Mouse (Mus musculus): ENCODE results near the gene Gm45234.
"Not testable (repeated sequence)": the region's sequence is repeated elsewhere in the genome, so short reads cannot be mapped to it uniquely, and the experiment has no call there.

Gene Gm45234

GRCm38 (mm10) chr6:124755831-124756595 is at the start of gene Gm45234, which contains the start of gene Atn1:
TSS of gene Gm45234 (minus strand) at chr6:124756021.
TSS of gene Atn1 (minus strand) at chr6:124756524.
- DNase-seq (ENCODE audit: low spot score in 2 of 2) = peak in 1 of 2 experiments; percentile 73

GRCm38 (mm10) chr6:124804341-124804740 is 48.5 kb upstream of the Gm45234 start:
- no peak for DNase-seq (ENCODE audit: low spot score in 2 of 2)

GRCm38 (mm10) chr6:124803691-124804090 is 47.9 kb upstream of the Gm45234 start:
- not testable (repeated sequence) for DNase-seq (ENCODE audit: low spot score in 2 of 2)

GRCm38 (mm10) chr6:124803061-124803460 is 47.2 kb upstream of the Gm45234 start:
- no peak for DNase-seq (ENCODE audit: low spot score in 2 of 2)

- DNase-seq (ENCODE audit: low spot score in 2 of 2) = not testable (repeated sequence)
These were observed 46.6 kb upstream of the Gm45234 start for GRCm38 (mm10) chr6:124802400-124802799.

- DNase-seq (ENCODE audit: low spot score in 2 of 2) = no peak
These were observed 40.4 kb upstream of the Gm45234 start for GRCm38 (mm10) chr6:124796200-124796599.

GRCm38 (mm10) chr6:124795781-124796180 is 40.0 kb upstream of the Gm45234 start:
- DNase-seq (ENCODE audit: low spot score in 2 of 2) = no peak

- no peak for DNase-seq (ENCODE audit: low spot score in 2 of 2)
These were observed 36.1 kb upstream of the Gm45234 start for GRCm38 (mm10) chr6:124791911-124792310.

- no peak for DNase-seq (ENCODE audit: low spot score in 2 of 2)
These were observed 34.3 kb upstream of the Gm45234 start for GRCm38 (mm10) chr6:124790121-124790520.

GRCm38 (mm10) chr6:124789519-124789918 is 33.7 kb upstream of the Gm45234 start:
- DNase-seq (ENCODE audit: low spot score in 2 of 2) = no peak

GRCm38 (mm10) chr6:124787722-124788121 is 31.9 kb upstream of the Gm45234 start:
- DNase-seq (ENCODE audit: low spot score in 2 of 2) = no peak

GRCm38 (mm10) chr6:124786756-124787420 is 31.1 kb upstream of the Gm45234 start:
- DNase-seq (ENCODE audit: low spot score in 2 of 2) = no peak

GRCm38 (mm10) chr6:124782436-124782835 is 26.6 kb upstream of the Gm45234 start:
- no peak for DNase-seq (ENCODE audit: low spot score in 2 of 2)

GRCm38 (mm10) chr6:124780917-124781316 is 25.1 kb upstream of the Gm45234 start:
- no peak for DNase-seq (ENCODE audit: low spot score in 2 of 2)

GRCm38 (mm10) chr6:124779984-124780416 is 24.2 kb upstream of the Gm45234 start:
- DNase-seq (ENCODE audit: low spot score in 2 of 2) = no peak

GRCm38 (mm10) chr6:124779222-124779983 is 23.6 kb upstream of the Gm45234 start, which contains the start of gene Lrrc23:
TSS of gene Lrrc23 (minus strand) at chr6:124779727.
- no peak for DNase-seq (ENCODE audit: low spot score in 2 of 2)

GRCm38 (mm10) chr6:124770511-124770910 is 14.7 kb upstream of the Gm45234 start:
- no peak for DNase-seq (ENCODE audit: low spot score in 2 of 2)

GRCm38 (mm10) chr6:124770013-124770412 is 14.2 kb upstream of the Gm45234 start:
- DNase-seq (ENCODE audit: low spot score in 2 of 2) = no peak

GRCm38 (mm10) chr6:124769101-124769765 is 13.4 kb upstream of the Gm45234 start, which contains the start of gene Eno2:
TSS of gene Eno2 (minus strand) at chr6:124769673.
- DNase-seq (ENCODE audit: low spot score in 2 of 2) = peak in 1 of 2 experiments; percentile 62

- DNase-seq (ENCODE audit: low spot score in 2 of 2) = no peak
These were observed 12.9 kb upstream of the Gm45234 start for GRCm38 (mm10) chr6:124768704-124769044.

- peak in 1 of 2 experiments; percentile 59 for DNase-seq (ENCODE audit: low spot score in 2 of 2)
These were observed 12.3 kb upstream of the Gm45234 start for GRCm38 (mm10) chr6:124767920-124768703.

Measured in spleen, postnatal 4 days (tissue).